Mouse (Mus musculus) monocyte, adult 2 months (primary cell): ENCODE measurements around the gene Izumo2.
"Not testable (repeated sequence)": the region's sequence is repeated elsewhere in the genome, so short reads cannot be mapped to it uniquely, and the experiment has no call there.

ENCODE experiments used
- DNase-seq, 2 experiments: peaks; one replicate each; pipeline ENCODE4 v3.0.0; 2022; ENCODE audit warnings: low spot score in 2 of 2, low read depth in 1 of 2

Gene Izumo2

DNA sequence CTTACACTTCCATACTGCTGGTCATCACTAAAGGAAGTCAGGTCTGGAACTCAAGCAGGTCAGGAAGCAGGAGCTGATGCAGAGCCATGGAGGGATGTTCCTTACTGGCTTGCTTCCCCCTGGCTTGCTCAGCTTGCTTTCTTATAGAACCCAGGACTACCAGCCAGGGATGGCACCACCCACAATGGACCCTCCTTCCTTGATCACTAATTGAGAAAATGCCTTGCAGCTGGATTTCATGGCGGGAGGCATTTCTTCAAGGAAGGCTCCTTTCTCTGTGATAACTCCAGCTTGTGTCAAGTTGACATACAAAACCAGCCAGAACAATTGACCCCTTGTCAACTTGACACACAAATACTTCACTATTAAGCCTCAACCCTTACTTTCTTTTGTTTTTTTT, 42.4 kb downstream of the Izumo2 start, which contains the start of gene Zfp473:
Zfp473 (minus strand) TSS at position 101 of the 400 bp plus-strand sequence.
- not testable (repeated sequence) for DNase-seq

DNA sequence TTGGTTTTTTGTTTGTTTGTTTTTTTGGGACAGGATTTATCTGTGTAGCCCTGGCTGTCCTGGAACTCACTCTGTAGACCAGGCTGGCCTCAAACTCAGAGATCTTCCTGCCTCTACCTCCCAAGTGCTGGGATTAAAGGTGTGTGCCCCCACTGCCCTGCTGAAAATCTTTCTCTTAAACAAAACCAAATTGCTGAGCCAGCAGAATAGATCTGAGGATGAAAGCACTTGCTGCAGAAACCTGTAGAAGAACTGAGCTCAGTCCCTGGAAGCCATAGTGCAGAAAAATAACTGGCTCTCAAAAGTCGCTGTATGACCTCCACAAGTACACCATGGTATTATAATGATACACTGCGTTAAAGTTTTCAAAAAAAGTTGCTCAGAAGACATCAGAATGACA, 48.6 kb downstream of the Izumo2 start:
- DNase-seq, result no peak

DNA sequence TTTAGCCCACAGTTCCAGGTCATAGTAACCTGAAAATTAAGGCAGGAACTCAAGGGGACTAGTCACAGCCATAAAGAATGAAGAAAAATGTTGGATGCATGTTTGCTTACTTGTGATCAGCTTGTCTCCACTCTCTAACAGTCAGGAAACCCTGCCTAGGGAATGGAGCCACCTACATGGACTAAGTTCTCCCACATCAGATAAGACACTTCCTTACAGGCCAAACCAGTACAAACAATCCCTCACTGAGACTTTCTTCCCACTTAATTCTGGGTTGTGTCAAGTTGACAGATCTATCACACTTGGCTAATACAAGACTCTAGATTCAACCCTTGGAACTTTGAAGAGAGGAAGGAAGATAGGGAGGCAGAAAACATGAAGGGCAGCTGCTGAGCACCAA, 51.8 kb downstream of the Izumo2 start:
- DNase-seq, result no peak

- DNase-seq, result no peak
Measured at GRCm38 (mm10) chr7:44768129-44768528, 59.6 kb downstream of the Izumo2 start.
